Mouse (Mus musculus) olfactory bulb, adult 2 months (tissue): Measurements from ENCODE around the gene Snrpf.

Source experiments
- CTCF ChIP-seq: fragments of 200-500 bp; IDR thresholded peaks from 2 replicates; pipeline ENCODE4 v1.5.1; 2012; ENCODE audit warnings: low read depth, mild to moderate bottlenecking, low read length, moderate library complexity; ENCODE audit not compliant: insufficient read depth
- POLR2A ChIP-seq: fragments of 200-500 bp; IDR thresholded peaks from 2 replicates; pipeline ENCODE4 v1.6.1; 2012; ENCODE audit warnings: mild to moderate bottlenecking, low read depth, low read length, moderate library complexity; ENCODE audit not compliant: insufficient read depth

DNA sequence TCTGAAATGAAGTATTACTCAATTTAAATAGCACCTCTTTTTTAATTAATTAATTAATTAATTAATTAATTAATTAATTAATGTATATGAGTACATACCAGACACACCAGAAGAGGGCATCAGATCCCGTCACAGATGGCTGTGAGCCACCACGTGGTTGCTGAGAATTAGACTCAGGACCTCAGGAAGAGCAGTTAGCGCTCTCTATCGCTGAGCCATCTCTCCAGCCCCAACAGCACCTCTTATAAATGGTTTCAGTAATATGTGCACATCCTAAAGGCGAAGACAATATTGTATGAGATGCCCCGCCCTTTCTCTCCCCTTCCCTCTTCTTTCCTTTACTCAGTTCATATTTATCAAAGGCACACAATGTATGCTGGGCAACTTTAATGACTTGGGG is 20.8 kb downstream of the Snrpf start:
- no peak for TF ChIP-seq CTCF
- TF ChIP-seq POLR2A: no peak
